ENCODE assay signal across 10 mouse cellular contexts in genomic region chr11:107808508-107808907, GRCm38 (mm10). TPM values are rescaled to one million over a fixed set of nuclear protein-coding genes. Genes with fewer than 3 reads are reported as not detected.
A peak's percentile ranks its signal among the peaks of the same experiment; 100 is the strongest.
DNase-seq lines count a peak whose midpoint lies in the region; ATAC-seq and TF ChIP-seq lines count a peak whose summit lies in the region.
"Had no signal": no experiment of that assay in that cellular context is flagged by ENCODE, and none has a peak within 500 bp of the region (broad histone marks: within the 10 kb centered on the region; RNA-seq: fewer than 3 reads in every experiment).

No protein-coding gene starts in this region.

- no peaks in the 10 kb centered on the region for H3K27me3 ChIP-seq in G1E (ENCODE audit: insufficient read depth, low read length)
- peaks cover 15% of the 10 kb centered on the region for H3K27me3 ChIP-seq in limb, embryonic 11.5 days (ENCODE audit: control insufficient read depth, insufficient read depth, low read length)
- H3K27me3 ChIP-seq: lung, embryonic 15.5 days had no signal

- no peaks in the 10 kb centered on the region for H3K4me1 ChIP-seq in G1E (ENCODE audit: insufficient read depth, low read depth, low read length)
- no peaks in the 10 kb centered on the region for H3K4me1 ChIP-seq in limb, embryonic 11.5 days (ENCODE audit: control insufficient read depth, insufficient read depth, low read length)
- H3K4me1 ChIP-seq: lung, embryonic 15.5 days had no signal

- no peaks in the 10 kb centered on the region for H3K9me3 ChIP-seq in G1E (replicated peaks)
- H3K9me3 ChIP-seq in limb, embryonic 11.5 days (ENCODE audit: control insufficient read depth, low read length), result no peaks in the 10 kb centered on the region
- H3K9me3 ChIP-seq: lung, embryonic 15.5 days; neural tube, embryonic 12.5 days had no signal

- 69% methylated on average over 8 of the region's 8 CpGs for WGBS in limb, embryonic 11.5 days

- no peak overlapping the region for H3K9ac ChIP-seq in limb, embryonic 11.5 days (ENCODE audit: low read length)
- H3K9ac ChIP-seq: lung, embryonic 15.5 days; neural tube, embryonic 12.5 days had no signal

- peak; percentile 53 for TF ChIP-seq CTCF in G1E (IDR thresholded peaks at IDR 0.05; ENCODE audit: low read depth, low read length)

- peak; percentile 13 for DNase-seq in kidney, adult 18-20 months
- no peak for DNase-seq in kidney, adult 11 months
- peak; percentile 15 to 19 for DNase-seq in B cell, adult 2 months
- no peak for DNase-seq in G1E (ENCODE audit: low spot score)
- DNase-seq in limb, embryonic 11.5 days (ENCODE audit: low spot score), result peak; percentile 61
- no peak for DNase-seq in frontal cortex, postnatal 10 days (ENCODE audit: low spot score in 2 of 2)
- DNase-seq in left cerebral cortex, postnatal 14 days (ENCODE audit: low spot score in 2 of 2), result no peak
- DNase-seq: adrenal gland, postnatal 14 days had no signal

- H3K4me2 ChIP-seq in limb, embryonic 11.5 days (ENCODE audit: low read depth, severe bottlenecking), result no peak overlapping the region
- H3K4me2 ChIP-seq: lung, embryonic 15.5 days; neural tube, embryonic 12.5 days had no signal

- no peak overlapping the region for H3K4me3 ChIP-seq in G1E (ENCODE audit: low read depth, low read length)
- H3K4me3 ChIP-seq in limb, embryonic 11.5 days (ENCODE audit: low read depth, low read length), result no peak overlapping the region
- H3K4me3 ChIP-seq: lung, embryonic 15.5 days; neural tube, embryonic 12.5 days had no signal

- intact Hi-C loops in left cerebral cortex, postnatal 14 days (cut with DNase I), result loop anchor here (5.0 kb wide), 1 partner anchor 44 kb away; no protein-coding TSS in a partner anchor

- no peak overlapping the region for H3K27ac ChIP-seq in limb, embryonic 11.5 days (replicated peaks; ENCODE audit: low read depth, low read length)
- H3K27ac ChIP-seq: lung, embryonic 15.5 days; neural tube, embryonic 12.5 days had no signal

- no peaks in the 10 kb centered on the region for H3K36me3 ChIP-seq in G1E (replicated peaks)
- no peaks in the 10 kb centered on the region for H3K36me3 ChIP-seq in limb, embryonic 11.5 days (ENCODE audit: control insufficient read depth, insufficient read depth, low read length)
- H3K36me3 ChIP-seq: lung, embryonic 15.5 days; neural tube, embryonic 12.5 days had no signal

- no peak for ATAC-seq in G1E (ENCODE audit: extremely low read depth, insufficient number of reproducible peaks, low FRiP score, poor library complexity, severe bottlenecking)
- ATAC-seq in limb, embryonic 11.5 days (ENCODE audit: insufficient number of reproducible peaks, low FRiP score, low TSS enrichment, low read depth), result no peak

RNA-seq across cellular contexts. Expression of gene Cacng4, which starts 14.2 kb away (rescaled TPM):
- total RNA-seq in G1E (2014; fragmentation: Nextera tagmentation) (not detected in 2 replicates), G1E (2017) (0.11 TPM in 1 of 2 replicates, not detected in the other)
- not detected in 2 replicates for polyA plus RNA-seq in G1E (2012)
- 2.7 and 4.0 TPM in 2 replicates for polyA plus RNA-seq in limb, embryonic 11.5 days (2014; fragmentation: Nextera tagmentation; extraction: Ambion mirVana)
- 10 to 100 TPM; 55.4 to 56.2 TPM for total RNA-seq in left cerebral cortex, postnatal 14 days (2021)

Comparison
In these comparisons a context has a peak if more than half of its experiments do, and no peak if none do; other contexts are left out.
1. DNase-seq: peak in kidney, adult 18-20 months (single experiment), B cell, adult 2 months (2 of 2) and limb, embryonic 11.5 days (single experiment); none in kidney, adult 11 months (single experiment), G1E (single experiment), frontal cortex, postnatal 10 days (0 of 2) and left cerebral cortex, postnatal 14 days (0 of 2).
2. RNA of gene Cacng4, which starts 14.2 kb away (total RNA-seq): 55.4 to 56.2 TPM in left cerebral cortex, postnatal 14 days; 0.11 TPM in G1E; every median in the first group is over 10 times any median in the second.